Mouse (Mus musculus) CH12F3 (cell line): ENCODE measurements around the gene Sh2d3c.

Experiments used
- in situ Hi-C: fragments of 300-500 bp; cut with MboI; formaldehyde crosslinking; loops from 2 replicates; pipeline ENCODE4 v1.14.3; 2020; ENCODE audit warnings: low sequenced_read_pairs

The Sh2d3c gene

DNA sequence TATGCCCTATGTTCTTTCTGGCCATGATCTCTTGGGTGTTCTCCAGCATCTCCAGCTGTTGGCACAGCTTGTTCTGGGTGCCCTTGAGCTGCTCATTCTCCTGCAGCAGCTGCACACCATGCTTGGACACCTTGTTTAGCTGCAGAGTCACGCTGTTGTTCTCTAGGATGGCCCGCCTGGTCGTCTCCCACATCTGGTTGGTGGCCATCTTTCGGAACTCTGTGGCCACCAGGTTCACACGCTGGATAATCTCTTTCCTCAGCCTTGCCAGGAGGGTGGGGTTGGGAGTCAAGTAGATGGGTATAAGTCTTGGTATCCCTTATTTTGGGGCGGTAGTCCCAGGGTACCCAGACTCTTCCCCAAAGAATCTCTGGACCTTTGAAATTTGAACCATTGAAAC lies 58.9 kb downstream of the Sh2d3c start:
- in situ Hi-C loops, result loop anchor here (10.0 kb wide), 1 partner anchor 75 kb away; no protein-coding TSS in a partner anchor

DNA sequence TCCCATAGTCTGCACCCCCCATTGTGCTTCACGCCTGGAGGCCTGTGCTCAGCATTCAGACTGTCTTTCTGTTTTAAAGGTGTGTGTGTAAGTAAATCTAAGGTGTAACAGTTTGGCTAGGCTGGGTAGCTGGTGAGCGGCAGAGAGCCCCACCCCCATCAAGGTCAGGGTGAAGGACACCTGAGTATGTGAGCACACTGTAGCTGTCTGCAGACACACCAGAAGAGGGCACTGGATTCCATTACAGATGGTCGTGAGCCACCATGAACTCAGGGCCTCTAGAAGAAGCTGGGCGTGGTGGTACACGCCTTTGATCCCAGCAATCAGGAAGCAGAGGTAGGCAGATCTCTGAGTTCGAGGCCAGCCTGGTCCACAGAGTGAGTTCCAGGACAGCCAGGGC lies 60.9 kb downstream of the Sh2d3c start:
- in situ Hi-C loops, result loop anchor here (10.0 kb wide), 1 partner anchor 73 kb away; no protein-coding TSS in a partner anchor

DNA sequence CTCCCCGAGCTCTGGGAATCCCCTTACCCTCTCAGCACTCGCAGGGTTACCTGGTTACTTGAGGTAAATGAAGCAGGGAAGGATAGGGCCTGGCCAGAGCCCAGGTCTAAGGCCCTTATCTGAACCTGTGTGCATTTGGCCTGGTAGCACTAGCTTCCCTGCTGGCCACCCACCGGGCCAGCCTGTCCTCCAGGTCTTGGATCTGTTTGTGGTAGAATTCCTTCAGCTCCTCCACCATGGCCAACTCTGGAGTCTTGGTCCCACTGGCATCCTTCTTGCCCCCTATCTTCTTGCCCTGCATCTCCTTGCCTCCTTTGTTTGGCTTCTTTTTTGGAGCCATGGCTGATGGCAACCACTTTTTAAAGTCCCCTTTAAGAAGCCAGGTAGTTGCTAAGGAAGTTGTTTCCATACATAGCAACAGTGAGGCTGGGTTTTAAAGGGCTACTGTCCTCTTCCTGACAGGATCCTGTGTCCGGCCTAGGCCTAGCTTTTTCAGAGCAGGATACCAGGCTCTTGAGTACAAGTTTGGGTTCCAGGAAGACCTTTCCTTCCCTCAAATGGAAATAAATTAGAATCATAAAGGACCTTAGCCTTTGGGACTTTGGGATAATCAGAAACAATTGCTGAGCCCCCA lies 63.3 kb downstream of the Sh2d3c start, which contains the start of gene Cfap157:
TSS of gene Cfap157 (minus strand) at position 381 of the 634 bp plus-strand sequence.
- in situ Hi-C loops, result loop anchor here (10.0 kb wide), 1 partner anchor 71 kb away; no protein-coding TSS in a partner anchor

DNA sequence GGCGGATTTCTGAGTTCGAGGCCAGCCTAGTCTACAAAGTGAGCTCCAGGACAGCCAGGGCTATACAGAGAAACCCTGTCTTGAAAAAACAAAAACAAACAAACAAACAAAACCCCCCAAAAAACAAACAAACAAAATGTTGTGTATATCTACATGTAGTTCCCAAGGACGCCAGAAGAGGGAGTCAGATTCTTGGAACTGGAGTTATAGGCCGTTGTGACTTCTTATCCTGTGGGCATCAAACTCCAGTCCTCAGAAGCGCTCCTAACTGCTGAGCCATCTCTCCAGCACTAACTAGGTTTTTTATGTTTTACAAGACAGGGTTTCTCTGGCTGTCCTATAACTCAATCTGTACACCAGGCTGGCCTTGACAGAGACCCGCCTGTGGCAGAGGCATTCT lies 66.3 kb downstream of the Sh2d3c start:
- in situ Hi-C loops, result loop anchor here (10.0 kb wide), 1 partner anchor 68 kb away; no protein-coding TSS in a partner anchor

DNA sequence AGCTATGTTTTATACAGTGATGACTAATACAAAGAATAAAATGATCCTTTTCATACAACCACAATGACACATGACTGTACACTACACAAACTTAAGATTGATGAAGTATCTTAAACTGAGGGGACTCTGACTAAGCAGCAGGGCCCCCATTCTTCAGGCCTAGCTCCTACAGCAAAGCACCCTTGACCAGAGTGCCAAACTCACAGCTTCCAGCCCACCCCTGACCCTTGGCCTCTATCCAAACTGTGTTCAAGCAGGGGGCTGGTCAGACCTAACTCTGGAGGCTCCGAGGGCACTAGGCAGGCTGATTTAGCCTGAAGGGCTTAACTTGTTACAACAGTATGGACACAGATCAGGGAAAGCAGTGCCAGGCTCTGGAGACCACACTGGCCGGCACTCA lies 67.7 kb downstream of the Sh2d3c start:
- in situ Hi-C loops, result loop anchor here (10.0 kb wide), 1 partner anchor 66 kb away; no protein-coding TSS in a partner anchor

DNA sequence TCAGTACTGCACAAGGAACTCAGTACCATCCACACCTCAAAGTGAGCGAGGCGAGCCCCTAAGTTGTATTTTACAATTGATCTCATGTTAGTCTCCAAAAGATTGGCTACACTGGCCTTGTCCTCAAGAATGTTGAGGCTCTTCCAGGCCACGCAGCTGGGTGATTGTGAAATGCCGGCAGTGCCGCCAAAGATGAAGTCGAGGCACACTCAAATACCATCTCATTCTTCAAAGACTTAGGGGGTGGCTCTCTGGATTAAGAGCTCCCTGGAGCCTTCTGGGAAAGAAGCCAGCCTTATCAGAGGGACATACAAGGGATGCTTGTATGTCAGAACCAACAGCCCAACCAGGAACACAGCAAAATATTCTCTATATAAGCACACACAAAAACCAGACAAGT lies 70.4 kb downstream of the Sh2d3c start:
- in situ Hi-C loops, result no loop called here

DNA sequence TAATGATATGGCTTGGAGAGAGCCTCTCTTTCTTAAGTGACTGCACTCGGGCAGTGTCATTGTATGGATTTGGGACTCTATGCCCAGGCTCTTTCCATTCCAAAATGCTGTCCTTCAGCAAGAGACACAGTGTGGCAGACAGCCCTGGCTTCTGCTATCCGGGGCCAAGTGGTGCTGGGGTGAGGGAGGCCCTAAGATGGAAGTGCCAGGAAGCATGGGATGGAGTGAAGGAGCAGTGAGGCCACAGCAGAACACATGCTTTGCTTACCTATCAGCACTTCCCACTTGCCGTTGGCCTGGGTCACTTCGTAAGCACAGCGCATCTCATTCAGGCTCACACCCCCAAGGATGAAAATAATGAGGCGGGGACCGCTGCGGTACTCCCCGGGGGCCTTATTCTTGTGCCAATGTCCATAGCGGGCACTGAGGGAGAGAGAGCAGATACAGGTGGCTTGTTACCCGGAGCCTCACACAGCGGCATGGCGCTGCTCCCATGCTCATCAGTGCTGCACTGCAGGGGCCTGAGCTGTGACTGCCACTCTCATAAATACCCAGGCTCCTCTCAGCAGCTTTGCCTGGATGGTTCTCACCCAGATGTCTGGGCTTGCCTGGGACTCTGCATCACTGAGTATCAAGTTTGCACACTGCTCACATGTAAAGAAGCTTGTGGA lies 75.0 kb downstream of the Sh2d3c start:
- in situ Hi-C loops, result no loop called here

DNA sequence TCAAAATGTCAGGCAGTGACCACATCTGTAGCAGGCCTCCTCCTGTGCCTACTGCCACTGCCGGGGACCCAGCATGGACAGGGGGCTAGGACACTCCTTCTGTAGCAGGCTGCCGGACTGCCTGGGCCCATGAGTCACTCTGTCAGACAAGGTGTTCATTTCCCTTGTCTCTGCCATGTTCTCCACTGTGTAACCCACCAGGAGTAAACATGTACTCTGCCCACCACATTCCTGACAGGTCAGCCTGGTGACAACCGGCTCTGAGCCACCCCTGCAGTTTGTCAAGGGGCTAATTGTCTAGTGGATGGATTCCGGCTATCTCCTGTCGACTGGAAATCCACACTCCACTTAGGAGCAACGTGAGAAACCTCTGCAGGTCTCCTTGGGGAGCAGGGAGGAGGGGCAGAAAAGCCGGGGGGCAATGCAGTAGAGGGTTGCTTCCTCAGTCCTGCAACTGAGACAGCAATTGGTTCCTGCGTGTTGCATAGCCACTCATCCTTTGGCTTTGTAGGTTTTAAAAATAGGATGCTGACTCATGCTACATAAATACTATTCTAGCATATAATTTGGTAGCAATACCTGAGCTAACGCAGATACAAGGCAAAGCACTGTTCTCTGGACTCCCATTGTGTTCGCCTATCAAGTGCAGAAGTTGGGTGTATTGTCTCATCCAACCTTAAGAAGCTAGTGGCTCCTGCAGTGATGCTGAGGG lies 77.6 kb downstream of the Sh2d3c start:
- in situ Hi-C loops, result no loop called here
